Mouse (Mus musculus): ENCODE measurements around the gene Vill. TPM values are rescaled to one million over a fixed set of nuclear protein-coding genes. Genes with fewer than 3 reads are reported as not detected.

Vill gene
- total and polyA plus RNA-seq, 2 experiments from 2014 or later, result 3.8 to 4.8 TPM

GRCm38 (mm10) chr9:119073184-119073895, 20.8 kb downstream of the Vill start:
- no peak for DNase-seq (ENCODE audit: low spot score)

GRCm38 (mm10) chr9:119075685-119076084, 23.1 kb downstream of the Vill start:
- Histone ChIP-seq H3K4me2 (ENCODE audit: low read depth, low read length) (no peak overlapping the region), H3K27ac (ENCODE audit: low read depth) (no peak overlapping the region), H3K27me3 (ENCODE audit: control insufficient read depth, insufficient read depth, low read length) (no peaks in the 10 kb centered on the region), H3K4me1 (ENCODE audit: control insufficient read depth, insufficient read depth) (peaks cover 6% of the 10 kb centered on the region; the same call in 1 of the 2 replicates), H3K36me3 (replicated peaks; ENCODE audit: control insufficient read depth, insufficient read depth, low read length) (peaks cover 81% of the 10 kb centered on the region), H3K9ac (replicated peaks; ENCODE audit: low read depth, low read length) (no peak overlapping the region), H3K4me3 (ENCODE audit: low read depth, low read length) (no peak overlapping the region), H3K9me3 (replicated peaks; ENCODE audit: control insufficient read depth, low read length) (no peaks in the 10 kb centered on the region)
- WGBS, result 53% methylated on average over 16 of the region's 16 CpGs
- ATAC-seq (ENCODE audit: insufficient read depth, low read depth) (peak; percentile 9; the same call in 1 of the 2 replicates), DNase-seq (ENCODE audit: low spot score) (no peak)
- TF ChIP-seq CTCF (IDR thresholded peaks at IDR 0.05; ENCODE audit: low read depth) (no peak), EP300 (IDR thresholded peaks at IDR 0.05; ENCODE audit: low read depth) (no peak)

More at GRCm38 (mm10) chr9:119073184-119073895, 20.8 kb downstream of the Vill start:
- ATAC-seq (ENCODE audit: insufficient read depth, low read depth), result peak; percentile 54; the same call in 1 of the 2 replicates
- H3K36me3 ChIP-seq (replicated peaks; ENCODE audit: control insufficient read depth, insufficient read depth, low read length), result peaks cover 64% of the 10 kb centered on the region
- no peak overlapping the region for H3K9ac ChIP-seq (replicated peaks; ENCODE audit: low read depth, low read length)
- 60% methylated on average over 15 of the region's 15 CpGs for WGBS
- TF ChIP-seq EP300 (IDR thresholded peaks at IDR 0.05; ENCODE audit: low read depth) (no peak), CTCF (IDR thresholded peaks at IDR 0.05; ENCODE audit: low read depth) (no peak)
- no peak overlapping the region for H3K4me2 ChIP-seq (ENCODE audit: low read depth, low read length)
- no peaks in the 10 kb centered on the region for H3K27me3 ChIP-seq (ENCODE audit: control insufficient read depth, insufficient read depth, low read length)
- no peak overlapping the region for H3K4me3 ChIP-seq (ENCODE audit: low read depth, low read length)
- H3K9me3 ChIP-seq (replicated peaks; ENCODE audit: control insufficient read depth, low read length), result no peaks in the 10 kb centered on the region
- no peak overlapping the region for H3K27ac ChIP-seq (ENCODE audit: low read depth)
- peaks cover 11% of the 10 kb centered on the region; the same call in 1 of the 2 replicates for H3K4me1 ChIP-seq (ENCODE audit: control insufficient read depth, insufficient read depth)

- DNase-seq (ENCODE audit: low spot score) (no peak), ATAC-seq (ENCODE audit: insufficient read depth, low read depth) (no peak)
- WGBS, result 72% methylated on average over 5 of the region's 5 CpGs
- Histone ChIP-seq H3K9me3 (replicated peaks; ENCODE audit: control insufficient read depth, low read length) (no peaks in the 10 kb centered on the region), H3K36me3 (replicated peaks; ENCODE audit: control insufficient read depth, insufficient read depth, low read length) (peaks cover 63% of the 10 kb centered on the region), H3K27me3 (ENCODE audit: control insufficient read depth, insufficient read depth, low read length) (no peaks in the 10 kb centered on the region), H3K4me3 (ENCODE audit: low read depth, low read length) (no peak overlapping the region), H3K9ac (replicated peaks; ENCODE audit: low read depth, low read length) (no peak overlapping the region), H3K4me1 (ENCODE audit: control insufficient read depth, insufficient read depth) (0 out of 2 replicates have a peak, but pooled peaks cover under 1% of the 10 kb centered on the region), H3K27ac (ENCODE audit: low read depth) (no peak overlapping the region), H3K4me2 (ENCODE audit: low read depth, low read length) (no peak overlapping the region)
- TF ChIP-seq EP300 (IDR thresholded peaks at IDR 0.05; ENCODE audit: low read depth) (no peak), CTCF (IDR thresholded peaks at IDR 0.05; ENCODE audit: low read depth) (no peak)
These were observed 27.6 kb downstream of the Vill start for GRCm38 (mm10) chr9:119080040-119080675.

- WGBS, result 54% methylated on average over 8 of the region's 8 CpGs
These were observed 29.5 kb downstream of the Vill start for GRCm38 (mm10) chr9:119082039-119082438.

GRCm38 (mm10) chr9:119082656-119083430, 30.3 kb downstream of the Vill start:
- ATAC-seq (ENCODE audit: insufficient read depth, low read depth), result no peak
- H3K4me3 ChIP-seq (ENCODE audit: low read depth, low read length), result no peak overlapping the region

More at GRCm38 (mm10) chr9:119082039-119082438, 29.5 kb downstream of the Vill start:
- Histone ChIP-seq H3K9me3 (replicated peaks; ENCODE audit: control insufficient read depth, low read length) (no peaks in the 10 kb centered on the region), H3K27ac (ENCODE audit: low read depth) (no peak overlapping the region), H3K36me3 (replicated peaks; ENCODE audit: control insufficient read depth, insufficient read depth, low read length) (peaks cover 45% of the 10 kb centered on the region), H3K27me3 (ENCODE audit: control insufficient read depth, insufficient read depth, low read length) (no peaks in the 10 kb centered on the region), H3K4me3 (ENCODE audit: low read depth, low read length) (no peak overlapping the region), H3K4me1 (ENCODE audit: control insufficient read depth, insufficient read depth) (peaks cover 18% of the 10 kb centered on the region), H3K9ac (replicated peaks; ENCODE audit: low read depth, low read length) (no peak overlapping the region), H3K4me2 (ENCODE audit: low read depth, low read length) (no peak overlapping the region)
- DNase-seq (ENCODE audit: low spot score) (no peak), ATAC-seq (ENCODE audit: insufficient read depth, low read depth) (no peak)
- TF ChIP-seq CTCF (IDR thresholded peaks at IDR 0.05; ENCODE audit: low read depth), result no peak
- TF ChIP-seq EP300 (IDR thresholded peaks at IDR 0.05; ENCODE audit: low read depth), result no peak

More at GRCm38 (mm10) chr9:119082656-119083430, 30.3 kb downstream of the Vill start:
- Histone ChIP-seq H3K4me2 (ENCODE audit: low read depth, low read length) (no peak overlapping the region), H3K36me3 (replicated peaks; ENCODE audit: control insufficient read depth, insufficient read depth, low read length) (peaks cover 37% of the 10 kb centered on the region), H3K9me3 (replicated peaks; ENCODE audit: control insufficient read depth, low read length) (no peaks in the 10 kb centered on the region), H3K27ac (ENCODE audit: low read depth) (no peak overlapping the region), H3K4me1 (ENCODE audit: control insufficient read depth, insufficient read depth) (peaks cover 18% of the 10 kb centered on the region), H3K9ac (replicated peaks; ENCODE audit: low read depth, low read length) (no peak overlapping the region), H3K27me3 (ENCODE audit: control insufficient read depth, insufficient read depth, low read length) (no peaks in the 10 kb centered on the region)
- WGBS, result 70% methylated on average over 7 of the region's 7 CpGs
- TF ChIP-seq EP300 (IDR thresholded peaks at IDR 0.05; ENCODE audit: low read depth) (no peak), CTCF (IDR thresholded peaks at IDR 0.05; ENCODE audit: low read depth) (no peak)
- no peak for DNase-seq (ENCODE audit: low spot score)
